21 mouse cellular contexts compared by ENCODE assay signal in genomic region chr7:117146809-117147208, GRCm38 (mm10).
DNase-seq lines count a peak whose midpoint lies in the region; ATAC-seq lines count a peak whose summit lies in the region.
"Had no signal": no experiment of that assay in that cellular context is flagged by ENCODE, and none has a peak within 500 bp of the region (broad histone marks: within the 10 kb centered on the region; RNA-seq: fewer than 3 reads in every experiment).

No protein-coding gene starts in this region.

- intact Hi-C loops in left cerebral cortex, postnatal 14 days (cut with DNase I): loop anchor here (2.0 kb wide), 1 partner anchor 40 kb away; no protein-coding TSS in a partner anchor
- intact Hi-C loops in gastrocnemius, postnatal 36 days (cut with DNase I): no loop called here

- no peaks in the 10 kb centered on the region for H3K36me3 ChIP-seq in limb, embryonic 15.5 days
- H3K36me3 ChIP-seq in limb, embryonic 10.5 days: no peaks in the 10 kb centered on the region
- H3K36me3 ChIP-seq: hindbrain, embryonic 10.5 days; limb, embryonic 12.5 days; neural tube, embryonic 12.5 days had no signal

- peak overlapping the region; percentile 58; the same call in 1 of the 2 replicates for H3K27ac ChIP-seq in limb, embryonic 15.5 days
- no peak overlapping the region for H3K27ac ChIP-seq in limb, embryonic 10.5 days
- H3K27ac ChIP-seq: hindbrain, embryonic 10.5 days; limb, embryonic 12.5 days; liver, embryonic 14.5 days; neural tube, embryonic 12.5 days had no signal

- no peaks in the 10 kb centered on the region for H3K4me1 ChIP-seq in limb, embryonic 15.5 days
- H3K4me1 ChIP-seq in limb, embryonic 10.5 days: peaks cover 17% of the 10 kb centered on the region
- H3K4me1 ChIP-seq: megakaryocyte, embryonic 14.5 days; neural tube, embryonic 12.5 days had no signal

- no peaks in the 10 kb centered on the region for H3K27me3 ChIP-seq in limb, embryonic 15.5 days
- H3K27me3 ChIP-seq in limb, embryonic 10.5 days (ENCODE audit: low read depth, poor library complexity, severe bottlenecking): peaks cover 2% of the 10 kb centered on the region; the same call in 1 of the 2 replicates
- H3K27me3 ChIP-seq: megakaryocyte, embryonic 14.5 days; neural tube, embryonic 12.5 days had no signal

- no peak overlapping the region for H3K9ac ChIP-seq in limb, embryonic 15.5 days
- H3K9ac ChIP-seq: limb, embryonic 12.5 days; liver, embryonic 14.5 days; neural tube, embryonic 12.5 days had no signal

- no peak for DNase-seq in limb, embryonic 10.5 days (ENCODE audit: low spot score)
- DNase-seq in left cerebral cortex, postnatal 14 days (ENCODE audit: low spot score in 2 of 2): peak; percentile 68
- no peak for DNase-seq in gastrocnemius, postnatal 36 days
- no peak for DNase-seq in cerebellum, postnatal 36 days
- DNase-seq: adrenal gland, postnatal 25 days; cerebellum, adult 2 months; embryo, embryonic 11 days; gastrocnemius, postnatal 14 days; kidney, adult 8-10 months; kidney, postnatal 25 days; thymus, adult 18-20 months had no signal

- H3K9me3 ChIP-seq in limb, embryonic 15.5 days: no peaks in the 10 kb centered on the region
- H3K9me3 ChIP-seq in limb, embryonic 10.5 days (replicated peaks): no peaks in the 10 kb centered on the region
- H3K9me3 ChIP-seq: hindbrain, embryonic 10.5 days; limb, embryonic 12.5 days; megakaryocyte, embryonic 14.5 days; neural tube, embryonic 12.5 days had no signal

- 36% methylated on average over 7 of the region's 7 CpGs for WGBS in limb, embryonic 15.5 days
- WGBS in limb, embryonic 10.5 days: 78% methylated on average over 7 of the region's 7 CpGs

- H3K4me3 ChIP-seq in limb, embryonic 15.5 days: no peak overlapping the region
- no peak overlapping the region for H3K4me3 ChIP-seq in limb, embryonic 10.5 days
- H3K4me3 ChIP-seq: hindbrain, embryonic 10.5 days; limb, embryonic 12.5 days; megakaryocyte, embryonic 14.5 days; neural tube, embryonic 12.5 days had no signal

- no peak overlapping the region for H3K4me2 ChIP-seq in limb, embryonic 15.5 days
- H3K4me2 ChIP-seq: limb, embryonic 12.5 days; neural tube, embryonic 12.5 days had no signal

- no peak for ATAC-seq in limb, embryonic 15.5 days (ENCODE audit: insufficient number of reproducible peaks, low FRiP score, low TSS enrichment, low read depth)
- peak; percentile 92 for ATAC-seq in frontal cortex, adult (ENCODE audit: low TSS enrichment)
- ATAC-seq in monocyte, adult 5-6 weeks (replicated peaks; ENCODE audit: insufficient number of reproducible peaks, low FRiP score, low TSS enrichment, poor library complexity, severe bottlenecking): no peak
- ATAC-seq: inflammation-experienced regulatory T-cells, adult 6 months; lung, postnatal 0 days had no signal

Comparison
In these comparisons a context has a peak if more than half of its experiments do, and no peak if none do; other contexts are left out.
1. DNase-seq: peak in left cerebral cortex, postnatal 14 days (2 of 2); none in limb, embryonic 10.5 days (single experiment), gastrocnemius, postnatal 36 days (0 of 2) and cerebellum, postnatal 36 days (0 of 2).